Mouse (Mus musculus) thymus, postnatal 25 days (tissue): ENCODE results near the gene Xcl1.
"Not testable (repeated sequence)": the region's sequence is repeated elsewhere in the genome, so short reads cannot be mapped to it uniquely, and the experiment has no call there.

Experiments used
- DNase-seq: peaks from one replicate; pipeline ENCODE4 v3.0.0; 2022

Xcl1 gene

GRCm38 (mm10) chr1:164935477-164936044, at the start of gene Xcl1:
Xcl1 (minus strand) TSS chr1:164935527.
- DNase-seq: no peak

GRCm38 (mm10) chr1:164984681-164985080, 49.4 kb upstream of the Xcl1 start:
- not testable (repeated sequence) for DNase-seq

- DNase-seq: no peak
Observed at GRCm38 (mm10) chr1:164977351-164977750, 42.0 kb upstream of the Xcl1 start.

- no peak for DNase-seq
Observed at GRCm38 (mm10) chr1:164975729-164976128, 40.4 kb upstream of the Xcl1 start.

- no peak for DNase-seq
Observed at GRCm38 (mm10) chr1:164975276-164975675, 39.9 kb upstream of the Xcl1 start.

- DNase-seq: no peak
Observed at GRCm38 (mm10) chr1:164973790-164974189, 38.5 kb upstream of the Xcl1 start.

GRCm38 (mm10) chr1:164973341-164973740, 38.0 kb upstream of the Xcl1 start:
- DNase-seq: no peak

GRCm38 (mm10) chr1:164972744-164973143, 37.4 kb upstream of the Xcl1 start:
- DNase-seq: peak; percentile 30

- peak; percentile 63 for DNase-seq
Observed at GRCm38 (mm10) chr1:164966095-164966698, 30.9 kb upstream of the Xcl1 start.

- no peak for DNase-seq
Observed at GRCm38 (mm10) chr1:164960610-164961009, 25.3 kb upstream of the Xcl1 start.

- DNase-seq: peak; percentile 69
Observed at GRCm38 (mm10) chr1:164959787-164960385, 24.6 kb upstream of the Xcl1 start.

- DNase-seq: no peak
Observed at GRCm38 (mm10) chr1:164959160-164959559, 23.8 kb upstream of the Xcl1 start.

GRCm38 (mm10) chr1:164957974-164958373, 22.6 kb upstream of the Xcl1 start:
- DNase-seq: no peak

GRCm38 (mm10) chr1:164956725-164957399, 21.5 kb upstream of the Xcl1 start:
- no peak for DNase-seq

GRCm38 (mm10) chr1:164955452-164956196, 20.3 kb upstream of the Xcl1 start:
- peak; percentile 36 for DNase-seq

- no peak for DNase-seq
Observed at GRCm38 (mm10) chr1:164953574-164953973, 18.2 kb upstream of the Xcl1 start.

- DNase-seq: no peak
Observed at GRCm38 (mm10) chr1:164936060-164936459, 733 bp upstream of the Xcl1 start.

GRCm38 (mm10) chr1:164933441-164934188, 1.7 kb downstream of the Xcl1 start:
- DNase-seq: no peak

GRCm38 (mm10) chr1:164931135-164931534, 4.2 kb downstream of the Xcl1 start:
- DNase-seq: no peak

GRCm38 (mm10) chr1:164930006-164930405, 5.3 kb downstream of the Xcl1 start:
- DNase-seq: no peak

GRCm38 (mm10) chr1:164926534-164927160, 8.7 kb downstream of the Xcl1 start:
- DNase-seq: no peak

- DNase-seq: peak; percentile 70
Observed at GRCm38 (mm10) chr1:164905047-164905446, 30.3 kb downstream of the Xcl1 start.
